Mouse (Mus musculus) kidney, adult 2 months (tissue): ENCODE measurements around the gene Parp4. TPM values are rescaled to one million over a fixed set of nuclear protein-coding genes. Genes with fewer than 3 reads are reported as not detected.

Source experiments
- DNase-seq: peaks from one replicate; pipeline ENCODE4 v3.0.0; 2021
- H3K27ac ChIP-seq: fragments of 200-500 bp; 2 replicates; pipeline ENCODE4 v1.5.1; 2012; ENCODE audit warnings: low read depth, low read length, control low read depth, inconsistent platforms; ENCODE audit not compliant: insufficient read depth
- H3K27me3 ChIP-seq: fragments of 200-500 bp; replicated peaks from 2 replicates; pipeline ENCODE4 v1.6.1; 2012; ENCODE audit warnings: mild to moderate bottlenecking, moderate library complexity, low read length, inconsistent platforms; ENCODE audit not compliant: control insufficient read depth, insufficient read depth
- H3K36me3 ChIP-seq: fragments of 200-500 bp; 2 replicates; pipeline ENCODE4 v1.6.1; 2012; ENCODE audit warnings: mild to moderate bottlenecking, moderate library complexity, low read length, inconsistent platforms; ENCODE audit not compliant: control insufficient read depth, insufficient read depth
- H3K4me1 ChIP-seq: fragments of 200-500 bp; 2 replicates; pipeline ENCODE4 v1.6.1; 2011; ENCODE audit warnings: low read length; ENCODE audit not compliant: control insufficient read depth, insufficient read depth
- H3K4me3 ChIP-seq: fragments of 200-500 bp; 2 replicates; pipeline ENCODE4 v1.5.1; 2011; ENCODE audit warnings: mild to moderate bottlenecking, low read depth, low read length, control low read depth; ENCODE audit not compliant: insufficient read depth
- CTCF ChIP-seq: fragments of 200-500 bp; conservative IDR thresholded peaks from 2 replicates; pipeline ENCODE4 v1.5.1; 2011; ENCODE audit warnings: low read depth, mild to moderate bottlenecking, control low read depth, low read length, moderate library complexity, mixed read lengths; ENCODE audit not compliant: insufficient read depth, insufficient read length
- POLR2A ChIP-seq: fragments of 200-500 bp; IDR thresholded peaks from one replicate; pipeline ENCODE4 v1.6.1; 2011; ENCODE audit warnings: low read depth, low read length, control low read depth
- WGBS: fragments of 180-500 bp; shearing (Covaris S2); methylation state at CpG from one replicate; pipeline ENCODE4 v1.1.7; 2018; 5-methylcytosine and 5-hydroxymethylcytosine counted together
- polyA plus RNA-seq: library from polyadenylated mRNA; depleted of rRNA; stranded (reverse); fragments of >200 nt; gene quantifications from 2 replicates; pipeline ENCODE4 v1.2.3, GENCODE M21; 2012; rRNA removed

Gene Parp4
- 6.1 and 9.2 TPM in 2 replicates for polyA plus RNA-seq

GRCm38 (mm10) chr14:56575416-56575815 is at the start of gene Parp4, which contains the start of gene Cenpj:
Gene Parp4 (plus strand): TSS chr14:56575619.
Gene Cenpj (minus strand): TSS chr14:56575425.
- Histone ChIP-seq H3K27me3 (no peaks in the 10 kb centered on the region), H3K4me3 (peak within 1 kb of the TSS; percentile 76), H3K36me3 (no peaks in the 10 kb centered on the region), H3K4me1 (peaks cover 7% of the 10 kb centered on the region; the same call in 1 of the 2 replicates), H3K27ac (peak within 1 kb of the TSS; percentile 56)
- under 1% methylated on average over 24 of the region's 24 CpGs for WGBS
- TF ChIP-seq CTCF (no peak), POLR2A (peak; percentile 43)
- DNase-seq: peak; percentile 97

GRCm38 (mm10) chr14:56530788-56531187 is 44.6 kb upstream of the Parp4 start:
- Histone ChIP-seq H3K4me3 (no peak overlapping the region), H3K4me1 (no peaks in the 10 kb centered on the region), H3K27ac (no peak overlapping the region), H3K27me3 (no peaks in the 10 kb centered on the region), H3K36me3 (no peaks in the 10 kb centered on the region; the same call in 1 of the 2 replicates)
- DNase-seq: no peak
- 73% methylated on average over 2 of the region's 2 CpGs for whole genome bisulfite sequencing
- TF ChIP-seq CTCF (no peak), POLR2A (no peak)

- Histone ChIP-seq H3K27me3 (no peaks in the 10 kb centered on the region), H3K36me3 (no peaks in the 10 kb centered on the region; the same call in 1 of the 2 replicates), H3K4me3 (no peak overlapping the region), H3K27ac (no peak overlapping the region), H3K4me1 (no peaks in the 10 kb centered on the region)
- TF ChIP-seq CTCF (no peak), POLR2A (no peak)
- peak; percentile 39 for DNase-seq
- 50% methylated on average over 1 of the region's 1 CpGs for WGBS
Measured at GRCm38 (mm10) chr14:56544946-56545345, 30.5 kb upstream of the Parp4 start.

- no peak overlapping the region for H3K27ac ChIP-seq
- DNase-seq: no peak
- no peak for TF ChIP-seq CTCF
- TF ChIP-seq POLR2A: no peak
- H3K36me3 ChIP-seq: no peaks in the 10 kb centered on the region; the same call in none of the 2 replicates
- H3K27me3 ChIP-seq: no peaks in the 10 kb centered on the region
- H3K4me3 ChIP-seq: no peak overlapping the region
- no peaks in the 10 kb centered on the region for H3K4me1 ChIP-seq
- 94% methylated on average over 4 of the region's 4 CpGs for WGBS
Measured at GRCm38 (mm10) chr14:56545491-56545890, 29.9 kb upstream of the Parp4 start.

- WGBS: 97% methylated on average over 4 of the region's 4 CpGs
- H3K36me3 ChIP-seq: no peaks in the 10 kb centered on the region; the same call in 1 of the 2 replicates
Measured at GRCm38 (mm10) chr14:56550960-56551359, 24.5 kb upstream of the Parp4 start.

GRCm38 (mm10) chr14:56552924-56553323 is 22.5 kb upstream of the Parp4 start:
- 90% methylated on average over 6 of the region's 6 CpGs for WGBS
- H3K36me3 ChIP-seq: no peaks in the 10 kb centered on the region; the same call in 1 of the 2 replicates
- no peaks in the 10 kb centered on the region for H3K27me3 ChIP-seq
- no peak for TF ChIP-seq POLR2A
- no peak for TF ChIP-seq CTCF
- no peaks in the 10 kb centered on the region for H3K4me1 ChIP-seq
- H3K4me3 ChIP-seq: no peak overlapping the region
- no peak overlapping the region for H3K27ac ChIP-seq
- no peak for DNase-seq

More at GRCm38 (mm10) chr14:56550960-56551359, 24.5 kb upstream of the Parp4 start:
- no peak for TF ChIP-seq POLR2A
- no peak for TF ChIP-seq CTCF
- Histone ChIP-seq H3K4me3 (no peak overlapping the region), H3K4me1 (no peaks in the 10 kb centered on the region), H3K27me3 (no peaks in the 10 kb centered on the region), H3K27ac (no peak overlapping the region)
- DNase-seq: no peak

GRCm38 (mm10) chr14:56553331-56553730 is 22.1 kb upstream of the Parp4 start:
- Histone ChIP-seq H3K36me3 (no peaks in the 10 kb centered on the region; the same call in 1 of the 2 replicates), H3K27ac (no peak overlapping the region), H3K4me3 (no peak overlapping the region), H3K4me1 (no peaks in the 10 kb centered on the region), H3K27me3 (no peaks in the 10 kb centered on the region)
- WGBS: 97% methylated on average over 7 of the region's 7 CpGs
- DNase-seq: no peak
- TF ChIP-seq POLR2A (no peak), CTCF (no peak)
